Mouse (Mus musculus) T-helper 2 cell (primary cell): ENCODE results near the gene Mesd.

ENCODE experiments used
- in situ Hi-C: fragments of 300-600 bp; cut with MboI, MseI; formaldehyde crosslinking; loops from one replicate; pipeline ENCODE4 v1.15.1; 2025; ENCODE audit warnings: high pct_unique_total_duplicates

The Mesd gene

DNA sequence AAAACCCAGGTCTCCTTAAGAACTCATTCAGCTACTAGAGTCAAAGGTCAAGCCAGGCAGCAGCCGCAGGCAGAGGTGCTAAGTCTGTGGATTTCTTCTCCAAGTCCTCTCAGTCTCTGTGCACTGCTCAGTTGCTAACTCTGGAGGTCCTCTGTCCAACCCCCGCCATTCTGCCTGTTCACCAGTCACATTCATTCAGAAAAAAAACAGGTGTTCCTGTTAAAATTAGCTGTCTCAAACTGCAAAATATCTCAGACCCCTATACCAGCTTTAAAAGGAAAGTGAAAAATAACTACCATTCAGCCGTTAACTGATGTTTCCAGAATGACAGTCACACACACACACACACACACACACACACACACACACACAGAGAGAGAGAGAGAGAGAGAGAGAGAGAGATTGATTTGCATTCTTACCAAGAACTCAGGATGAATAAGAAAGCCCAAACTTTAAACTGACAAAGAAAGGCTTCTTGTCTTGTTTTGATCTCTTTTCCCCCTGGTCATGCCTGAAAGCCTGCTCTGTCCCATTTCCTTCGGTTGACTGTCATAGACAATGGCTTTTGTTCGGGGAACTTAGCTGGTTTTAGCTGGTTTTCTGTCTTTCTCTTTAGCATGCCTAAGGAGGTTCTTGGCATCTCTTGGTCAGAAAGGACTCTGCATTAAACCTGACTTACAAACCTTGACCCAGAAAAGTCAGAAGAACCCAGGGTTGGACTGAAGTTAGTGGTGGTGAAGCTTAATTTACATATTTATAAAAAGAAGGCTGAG lies 5.4 kb upstream of the Mesd start:
- in situ Hi-C loops: loop anchor here (10.0 to 25.0 kb wide), 2 partner anchors 264 to 858 kb away; no protein-coding TSS in a partner anchor

DNA sequence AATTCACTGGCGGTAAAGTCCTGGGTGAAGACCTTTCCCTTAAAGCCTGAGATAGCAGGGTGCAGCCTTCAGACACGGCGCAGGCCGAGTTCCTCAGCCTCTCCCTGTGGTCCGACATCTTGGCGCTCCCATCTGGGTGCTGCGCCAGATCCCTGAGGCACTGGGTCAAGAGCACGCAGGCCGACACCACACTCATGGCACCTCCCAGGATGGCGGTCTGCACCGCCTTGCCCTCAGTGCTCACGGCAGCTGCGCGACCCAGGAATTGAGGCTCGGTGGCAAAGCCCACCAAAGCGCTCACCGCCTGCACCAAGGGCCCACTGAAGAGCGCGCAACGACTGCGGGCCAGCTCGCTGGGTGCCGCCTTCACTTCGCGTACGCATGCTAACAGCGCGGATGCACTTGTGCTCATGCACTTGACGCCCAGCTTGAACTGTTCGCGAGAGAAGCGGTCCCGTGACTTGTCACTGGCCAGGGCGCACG lies 2.1 kb upstream of the Mesd start:
- in situ Hi-C loops: loop anchor here (5.0 to 25.0 kb wide), 2 partner anchors 230 to 855 kb away; no protein-coding TSS in a partner anchor

DNA sequence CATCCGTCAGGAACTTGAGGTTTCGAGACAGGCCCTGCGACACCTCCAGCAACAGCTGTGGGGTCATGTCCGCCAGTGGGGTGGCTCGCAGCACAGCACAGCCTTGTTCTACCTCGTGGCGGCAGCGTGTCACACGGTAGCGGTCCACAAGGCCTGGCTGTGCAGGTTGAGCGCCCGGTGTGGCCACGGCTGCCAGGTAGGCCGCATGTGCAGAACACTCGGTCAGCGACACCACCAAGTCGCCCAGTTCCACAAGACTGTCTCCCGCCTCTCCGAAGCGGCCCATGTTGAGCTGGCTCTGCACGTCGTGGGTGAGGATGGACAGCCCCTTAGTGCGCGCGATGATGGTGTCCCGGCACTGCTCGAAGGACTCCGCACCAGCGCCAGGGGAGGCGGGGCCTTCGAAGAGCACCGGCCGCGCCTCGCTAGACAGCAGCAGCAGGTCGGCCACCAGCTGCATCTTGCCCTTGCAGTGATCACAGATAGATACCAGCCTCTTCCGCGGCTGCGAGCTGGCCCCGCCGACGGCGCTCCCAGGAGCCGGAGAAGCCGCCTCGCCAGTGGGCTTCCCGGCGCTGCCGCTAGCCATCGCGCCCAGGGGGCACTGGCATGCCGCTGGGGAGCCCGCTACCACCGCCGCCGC lies 1.5 kb upstream of the Mesd start:
- in situ Hi-C loops: loop anchor here (5.0 to 25.0 kb wide), 2 partner anchors 230 to 855 kb away; no protein-coding TSS in a partner anchor

DNA sequence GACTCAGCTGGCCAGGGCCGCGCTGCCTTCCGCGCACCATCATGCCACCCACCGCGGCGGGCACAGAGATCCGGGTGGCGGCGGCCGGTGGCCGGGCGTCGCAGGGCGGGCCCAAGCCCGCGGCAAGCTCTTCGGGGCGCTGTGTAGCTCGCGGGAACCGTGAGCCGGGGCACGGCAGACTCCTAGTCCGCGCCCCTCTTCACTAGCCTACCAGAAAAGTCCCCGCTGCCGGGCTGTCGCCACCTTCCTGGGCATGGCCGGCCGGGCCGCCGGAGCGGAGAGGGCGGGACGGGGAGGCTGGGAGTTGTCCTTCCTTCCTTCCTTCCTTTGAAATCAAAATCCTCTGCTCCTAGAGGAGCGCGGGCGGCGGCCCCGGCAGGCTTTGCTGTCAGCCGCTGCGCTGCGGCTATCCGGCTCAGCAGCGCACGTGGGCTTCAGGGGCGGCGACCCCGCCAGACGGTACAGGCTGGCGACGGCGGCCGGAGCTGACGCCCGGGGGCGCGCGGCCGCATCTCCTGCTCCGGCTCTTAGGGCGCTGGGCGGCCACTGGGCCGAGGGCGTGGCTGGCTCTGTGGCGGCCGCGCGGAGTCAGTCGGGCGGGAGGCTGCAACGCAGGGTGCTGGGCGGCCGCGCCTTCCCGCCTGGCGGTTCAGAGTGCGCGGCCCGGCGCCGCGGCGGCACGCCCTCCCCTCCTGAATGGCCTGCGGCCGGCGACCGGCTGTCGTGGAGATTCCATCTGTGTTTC lies 818 bp upstream of the Mesd start:
- in situ Hi-C loops: loop anchor here (5.0 to 25.0 kb wide), 2 partner anchors 231 to 854 kb away; no protein-coding TSS in a partner anchor

DNA sequence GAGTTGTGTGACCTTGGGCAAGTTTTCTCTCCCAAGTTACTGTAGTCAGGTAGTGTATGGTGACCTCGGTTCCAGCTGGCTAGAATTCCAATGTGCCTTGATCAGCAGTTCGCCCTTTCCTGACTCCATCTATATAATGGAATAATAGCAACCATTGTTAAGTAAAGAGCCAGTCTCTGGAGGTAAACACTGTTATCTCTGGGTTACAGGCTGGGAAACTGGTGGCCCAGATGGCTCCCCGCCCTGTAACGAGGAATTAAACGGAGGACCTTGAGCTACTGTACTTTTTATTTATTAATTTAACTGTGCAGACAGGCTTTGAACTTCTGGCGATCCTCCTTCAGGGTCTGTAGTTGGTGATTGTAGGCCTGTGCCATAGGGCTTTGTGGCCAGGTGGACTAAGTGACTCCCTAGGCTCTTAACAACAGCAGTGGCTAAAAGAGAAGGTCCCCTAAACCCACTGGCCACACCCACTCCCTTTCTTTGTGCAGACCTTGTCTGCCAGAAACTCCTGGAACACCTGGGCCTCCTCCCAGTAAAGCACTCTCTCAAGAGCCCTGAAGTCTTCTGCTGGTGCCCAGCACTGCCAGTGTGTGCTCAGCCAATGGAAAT lies 761 bp downstream of the Mesd start:
- in situ Hi-C loops: loop anchor here (5.0 to 25.0 kb wide), 2 partner anchors 233 to 852 kb away; no protein-coding TSS in a partner anchor

DNA sequence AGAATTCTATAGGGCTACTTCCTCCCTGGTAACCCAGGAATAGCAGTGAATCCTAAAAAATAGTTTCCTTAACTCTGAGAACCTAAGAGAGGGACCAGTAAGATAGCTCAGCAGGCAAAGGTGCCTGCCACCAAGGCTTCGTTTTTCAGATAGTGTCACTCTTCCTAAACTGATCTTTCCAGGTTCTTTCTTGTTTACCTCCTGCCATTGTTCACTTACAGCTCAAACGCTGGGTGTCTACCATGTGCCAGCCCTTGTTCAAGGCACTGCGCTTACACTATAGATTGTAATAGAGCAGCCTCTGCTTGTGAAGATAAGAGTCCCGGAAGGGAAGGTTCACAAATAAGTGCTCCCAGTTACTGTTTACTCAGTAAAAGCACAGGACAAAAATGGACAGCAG lies 1.6 kb downstream of the Mesd start:
- in situ Hi-C loops: loop anchor here (25.0 kb wide), 1 partner anchor 851 kb away; no protein-coding TSS in a partner anchor

DNA sequence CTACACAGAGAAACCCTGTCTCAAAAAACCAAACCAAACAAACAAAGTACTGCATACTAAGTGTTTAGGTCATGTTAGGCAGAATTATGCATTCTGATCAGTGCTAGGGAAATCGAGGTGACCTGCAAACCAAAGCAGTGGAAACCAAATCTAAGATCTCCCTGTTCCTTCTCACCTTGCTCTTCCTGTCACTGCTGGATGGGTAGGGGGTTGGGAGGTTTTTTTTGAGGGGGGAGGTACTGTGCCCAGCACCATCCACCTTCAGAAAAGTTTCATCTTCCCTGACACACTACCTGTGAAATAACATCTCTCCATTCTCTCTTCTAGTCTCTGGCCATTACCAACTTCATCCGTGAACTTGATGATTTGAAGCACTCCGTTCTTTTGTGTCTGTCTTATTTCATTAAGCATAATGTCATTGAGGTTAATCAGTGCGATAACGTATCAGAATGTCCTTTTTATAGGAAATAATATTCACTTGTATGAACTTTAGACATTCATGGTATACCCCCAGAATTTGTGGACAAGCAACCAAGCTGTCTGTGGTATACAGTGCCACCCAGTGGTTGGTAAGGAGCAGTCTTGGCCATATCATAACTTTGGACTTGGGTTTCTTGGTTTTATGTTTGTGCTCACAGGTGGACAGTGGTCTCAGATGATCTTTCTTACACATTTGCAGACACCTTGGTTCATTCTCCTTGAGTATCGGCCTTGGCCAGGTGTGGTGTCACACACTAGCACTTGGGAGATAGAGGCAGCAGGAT lies 2.3 kb downstream of the Mesd start:
- in situ Hi-C loops: loop anchor here (25.0 kb wide), 1 partner anchor 851 kb away; no protein-coding TSS in a partner anchor

DNA sequence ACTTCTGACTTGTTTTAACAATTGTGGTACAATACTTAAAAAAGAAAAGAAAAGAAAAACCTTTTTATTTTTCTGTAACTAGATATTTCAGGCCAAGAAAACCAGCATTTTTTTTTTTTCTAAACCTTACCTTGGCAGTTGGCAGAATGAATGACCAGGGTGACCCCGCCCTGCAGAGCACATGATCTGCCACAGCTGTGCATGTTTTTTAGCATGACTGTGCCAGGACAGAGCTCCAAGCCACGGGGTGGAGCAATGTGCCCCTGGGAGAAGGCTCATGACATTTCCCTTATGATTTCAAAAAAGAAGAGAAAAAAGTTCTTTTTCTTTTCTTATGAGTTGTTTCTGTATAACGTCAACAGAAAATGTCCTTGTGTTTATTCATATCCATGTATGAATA lies 5.1 kb downstream of the Mesd start:
- in situ Hi-C loops: loop anchor here (25.0 kb wide), 1 partner anchor 848 kb away; no protein-coding TSS in a partner anchor

DNA sequence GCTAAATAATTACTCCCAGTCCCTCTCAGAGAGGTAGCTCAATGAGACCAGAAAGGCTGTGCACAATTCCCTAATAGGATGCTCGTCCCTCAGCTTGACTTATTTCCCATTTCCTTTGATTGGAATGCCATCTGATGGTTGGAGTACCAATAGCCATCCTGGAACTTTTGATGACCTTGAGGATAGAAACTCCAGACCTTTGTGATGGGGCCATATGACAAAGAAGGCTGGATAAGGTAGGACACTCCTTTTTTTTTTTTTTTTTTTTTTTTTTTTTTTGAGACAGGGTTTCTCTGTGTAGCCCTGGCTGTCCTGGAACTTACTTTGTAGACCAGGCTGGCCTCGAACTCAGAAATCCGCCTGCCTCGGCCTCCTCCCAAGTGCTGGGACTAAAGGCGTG lies 5.7 kb downstream of the Mesd start:
- in situ Hi-C loops: loop anchor here (25.0 kb wide), 1 partner anchor 847 kb away; no protein-coding TSS in a partner anchor

DNA sequence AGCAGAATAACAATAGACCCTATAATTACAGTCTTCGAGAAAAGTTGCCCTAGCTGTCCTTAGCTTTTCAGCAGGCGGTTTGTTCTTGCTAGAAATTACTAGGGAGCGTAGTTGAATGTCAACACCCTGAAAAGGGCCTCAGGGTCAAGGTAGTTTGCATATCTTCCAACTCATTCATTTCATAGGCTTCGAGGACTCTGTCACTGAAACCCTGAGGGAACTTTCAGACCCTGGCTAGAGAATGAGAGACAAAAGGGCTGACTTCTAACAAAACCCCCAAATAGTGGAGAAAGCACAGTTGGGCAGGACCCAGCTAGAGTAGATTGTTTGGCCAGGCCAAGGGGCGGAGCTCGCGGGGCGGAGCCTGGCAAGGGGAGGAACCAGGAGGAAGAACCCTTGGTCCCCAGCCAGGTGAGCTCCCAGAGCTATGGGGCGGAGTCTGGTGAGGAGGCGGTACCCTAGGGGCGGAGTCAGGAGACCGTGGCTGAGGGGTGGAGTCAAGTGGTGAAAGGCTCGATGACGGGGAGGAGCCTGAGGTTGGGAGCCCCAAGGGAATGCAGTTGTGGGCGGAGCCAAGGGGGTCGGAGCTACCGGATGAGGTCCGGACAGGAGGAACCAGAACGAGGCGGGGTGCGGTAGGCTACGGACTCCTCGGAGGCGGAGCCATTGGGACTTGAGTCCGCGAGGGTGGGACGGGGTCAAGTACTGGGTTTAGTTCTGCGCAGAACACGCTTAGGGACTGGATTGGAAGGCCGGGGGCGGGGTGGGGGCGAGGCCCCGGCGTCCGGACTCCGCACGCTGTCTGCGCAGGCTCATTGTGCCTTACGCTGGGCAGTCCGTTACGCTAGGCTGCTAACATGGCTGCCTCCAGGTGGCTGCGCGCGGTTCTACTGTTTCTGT lies 7.4 kb downstream of the Mesd start:
- in situ Hi-C loops: loop anchor here (25.0 kb wide), 1 partner anchor 846 kb away; no protein-coding TSS in a partner anchor

DNA sequence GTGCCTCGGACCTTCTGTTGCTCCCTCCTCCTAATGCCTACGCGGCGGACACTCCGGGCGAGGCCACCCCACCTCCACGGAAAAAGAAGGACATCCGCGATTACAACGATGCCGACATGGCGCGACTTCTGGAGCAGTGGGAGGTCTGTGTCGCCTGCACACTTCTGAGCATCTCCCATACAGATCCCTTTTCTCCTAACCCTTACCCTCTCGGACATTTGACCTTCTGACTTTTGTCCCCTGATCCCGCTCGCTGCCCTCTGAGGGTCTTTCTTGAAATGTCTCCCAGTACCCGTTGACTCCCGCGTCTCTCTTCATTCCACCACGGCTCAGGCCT lies 8.0 kb downstream of the Mesd start:
- in situ Hi-C loops: loop anchor here (25.0 kb wide), 1 partner anchor 845 kb away; no protein-coding TSS in a partner anchor

DNA sequence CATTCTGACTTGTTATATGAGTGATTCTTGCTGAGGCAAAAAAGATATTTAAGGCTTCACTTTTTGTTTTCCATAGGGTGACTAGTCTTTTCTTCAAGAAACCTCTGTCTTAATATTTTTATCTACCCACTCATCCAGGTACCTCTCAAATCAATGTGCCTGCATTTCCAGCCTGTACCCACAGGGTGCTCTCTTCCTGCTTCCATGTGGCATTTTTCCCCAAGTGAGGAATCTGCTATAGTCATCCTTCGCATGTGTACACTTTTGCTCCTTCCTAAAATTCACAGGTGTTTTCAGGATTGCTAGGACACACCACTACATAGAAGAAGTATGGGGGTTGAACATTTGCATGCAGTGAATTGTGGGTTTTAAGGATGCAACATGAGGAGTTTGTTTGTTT lies 10.1 kb downstream of the Mesd start:
- in situ Hi-C loops: loop anchor here (25.0 kb wide), 1 partner anchor 843 kb away; no protein-coding TSS in a partner anchor

DNA sequence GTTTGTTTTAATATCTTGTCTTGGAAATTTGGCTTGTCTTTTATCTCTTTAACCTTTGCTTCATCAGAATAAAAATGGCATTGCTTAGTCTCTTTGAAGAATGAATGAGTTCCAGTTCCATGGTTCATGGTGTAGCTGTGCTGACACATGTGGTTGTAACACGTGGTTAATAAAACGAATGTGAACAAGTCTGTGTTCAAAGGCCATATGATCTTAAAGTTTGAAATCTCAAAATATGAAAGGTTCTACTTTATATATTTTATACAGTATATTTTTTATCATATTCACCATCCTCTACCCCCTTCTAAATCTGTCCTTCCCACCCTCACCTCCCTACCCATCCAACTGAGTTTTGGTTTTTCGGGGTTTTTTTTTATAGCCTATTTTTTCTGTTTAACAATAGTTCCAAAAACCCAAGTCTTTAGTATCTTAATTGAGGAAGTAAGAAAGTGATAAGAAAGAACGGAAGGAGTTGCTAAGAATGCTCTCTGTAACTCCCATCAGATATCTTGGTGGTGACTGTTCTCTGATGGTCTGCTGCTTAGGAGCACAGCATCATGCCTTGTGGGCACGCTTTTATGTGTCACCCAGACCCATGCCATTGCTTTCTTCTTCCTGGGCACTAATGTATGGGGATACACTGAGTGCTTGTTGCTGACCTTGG lies 11.9 kb downstream of the Mesd start:
- in situ Hi-C loops: loop anchor here (5.0 to 25.0 kb wide), 2 partner anchors 261 to 841 kb away; no protein-coding TSS in a partner anchor

DNA sequence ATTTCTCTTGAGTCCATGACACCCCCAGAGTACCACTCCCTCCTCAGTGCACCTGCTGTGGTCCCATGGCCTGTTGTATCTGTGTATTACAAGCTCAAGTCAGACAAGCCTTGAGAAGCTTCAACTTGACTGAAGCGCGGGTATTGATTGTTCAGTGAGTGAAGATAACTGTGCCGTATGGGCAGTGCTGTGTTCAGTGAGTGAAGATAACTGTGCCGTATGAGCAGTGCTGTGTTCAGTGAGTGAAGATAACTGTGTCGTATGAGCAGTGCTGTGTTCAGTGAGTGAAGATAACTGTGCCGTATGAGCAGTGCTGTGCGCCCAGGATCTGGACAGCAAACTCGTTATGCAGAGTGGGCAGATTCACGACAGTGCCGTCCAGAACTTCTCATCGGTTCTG lies 14.0 kb downstream of the Mesd start:
- in situ Hi-C loops: loop anchor here (5.0 to 25.0 kb wide), 2 partner anchors 259 to 839 kb away; no protein-coding TSS in a partner anchor

DNA sequence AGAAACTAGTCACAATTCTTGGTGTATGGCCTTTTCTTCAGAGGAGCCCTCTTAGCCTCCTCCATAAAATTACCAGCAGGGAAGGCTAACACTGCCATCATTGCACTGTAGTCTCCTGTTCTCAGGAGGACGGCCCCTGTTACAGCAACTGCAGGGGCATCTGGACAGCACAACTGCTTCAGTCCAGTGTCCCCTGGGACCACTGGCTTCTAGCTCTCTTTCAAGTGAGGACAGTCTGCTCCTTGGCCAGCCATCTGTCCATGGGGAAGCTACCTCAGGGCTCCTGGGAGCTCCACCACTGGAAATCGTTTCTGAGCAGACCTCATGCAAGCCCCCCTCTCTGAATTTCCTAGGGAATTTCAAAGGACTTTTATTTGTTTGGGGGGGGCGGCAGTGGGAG lies 16.3 kb downstream of the Mesd start:
- in situ Hi-C loops: no loop called here

DNA sequence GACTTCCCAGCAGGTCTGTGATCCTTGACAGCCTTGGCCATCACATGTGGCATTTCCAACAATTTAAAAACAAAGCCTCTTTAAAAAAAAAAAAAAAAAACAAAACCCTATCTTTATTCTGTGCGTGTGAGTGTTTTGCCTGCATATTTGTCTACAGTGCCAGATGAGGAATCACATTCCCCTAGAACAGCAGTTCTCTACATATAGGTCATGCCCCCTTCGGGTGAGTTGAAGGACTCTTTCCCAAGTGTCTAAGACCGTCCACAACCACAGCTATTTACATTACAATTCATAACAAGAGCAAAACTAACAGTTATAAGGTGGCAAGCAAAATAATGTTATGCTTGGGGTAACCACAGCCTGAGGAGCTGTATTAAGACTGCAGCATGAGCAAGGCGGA lies 17.2 kb downstream of the Mesd start:
- in situ Hi-C loops: no loop called here

DNA sequence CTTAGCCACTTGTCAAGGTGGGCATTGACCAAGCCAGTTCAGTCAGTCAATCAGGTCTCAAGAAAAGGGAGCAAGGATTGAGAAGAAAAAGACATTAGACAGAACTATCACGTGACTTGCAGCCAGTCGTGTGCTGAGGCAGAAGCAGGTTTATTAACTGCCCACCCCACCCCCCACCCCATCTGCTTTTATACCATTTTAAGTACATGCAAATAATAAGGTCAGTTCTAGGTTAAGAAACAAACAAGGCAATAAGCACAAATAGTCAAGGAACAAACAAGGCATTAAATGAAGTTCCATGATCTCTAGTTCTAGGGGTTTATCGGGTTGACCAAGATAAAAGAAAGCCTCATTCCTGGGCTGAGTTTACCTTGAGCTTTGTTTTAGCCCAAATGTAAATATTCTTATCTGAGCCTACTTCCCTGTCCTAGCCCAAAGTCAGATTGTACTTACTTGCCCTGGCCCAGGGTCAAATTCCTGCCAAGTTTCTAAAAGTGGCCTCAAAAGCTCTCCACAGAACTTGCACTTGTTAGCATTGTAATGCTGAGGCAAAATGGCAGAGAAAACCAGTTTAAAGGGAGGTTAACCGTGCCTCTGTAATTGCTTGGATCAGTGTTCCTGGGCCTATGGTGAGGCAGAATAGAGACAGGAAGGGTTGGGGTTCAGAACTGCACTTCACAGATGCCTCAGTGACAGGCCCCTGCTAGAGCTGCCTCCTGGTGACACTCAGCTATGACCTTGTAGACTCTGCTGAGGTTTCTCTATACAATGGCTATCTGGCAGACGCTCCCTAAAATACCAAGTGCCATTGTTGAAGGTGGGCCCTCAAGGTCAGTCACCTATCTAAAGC lies 18.3 kb downstream of the Mesd start:
- in situ Hi-C loops: no loop called here

DNA sequence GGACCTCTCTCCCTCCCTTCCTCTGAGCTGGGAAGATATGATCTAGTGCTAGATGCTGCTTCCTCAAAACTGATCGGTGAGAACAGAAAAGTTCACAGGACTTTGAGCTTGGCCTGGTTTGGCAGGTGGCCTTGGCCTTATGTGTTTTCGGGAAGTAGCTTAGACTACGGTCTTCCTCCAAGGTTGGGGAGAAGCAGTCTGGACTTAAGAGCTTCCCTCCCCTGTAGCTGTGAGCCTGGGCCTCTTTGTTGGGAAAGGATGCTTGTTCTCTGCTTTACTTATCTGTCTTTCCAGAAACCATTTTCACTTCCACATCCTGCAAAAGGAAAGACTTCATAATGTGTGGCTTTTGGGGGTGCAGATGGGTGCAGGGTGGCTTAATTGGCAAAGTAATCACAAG lies 20.6 kb downstream of the Mesd start:
- in situ Hi-C loops: no loop called here
